Mouse (Mus musculus): Measurements from ENCODE around the gene Asb10.

The Asb10 gene

DNA sequence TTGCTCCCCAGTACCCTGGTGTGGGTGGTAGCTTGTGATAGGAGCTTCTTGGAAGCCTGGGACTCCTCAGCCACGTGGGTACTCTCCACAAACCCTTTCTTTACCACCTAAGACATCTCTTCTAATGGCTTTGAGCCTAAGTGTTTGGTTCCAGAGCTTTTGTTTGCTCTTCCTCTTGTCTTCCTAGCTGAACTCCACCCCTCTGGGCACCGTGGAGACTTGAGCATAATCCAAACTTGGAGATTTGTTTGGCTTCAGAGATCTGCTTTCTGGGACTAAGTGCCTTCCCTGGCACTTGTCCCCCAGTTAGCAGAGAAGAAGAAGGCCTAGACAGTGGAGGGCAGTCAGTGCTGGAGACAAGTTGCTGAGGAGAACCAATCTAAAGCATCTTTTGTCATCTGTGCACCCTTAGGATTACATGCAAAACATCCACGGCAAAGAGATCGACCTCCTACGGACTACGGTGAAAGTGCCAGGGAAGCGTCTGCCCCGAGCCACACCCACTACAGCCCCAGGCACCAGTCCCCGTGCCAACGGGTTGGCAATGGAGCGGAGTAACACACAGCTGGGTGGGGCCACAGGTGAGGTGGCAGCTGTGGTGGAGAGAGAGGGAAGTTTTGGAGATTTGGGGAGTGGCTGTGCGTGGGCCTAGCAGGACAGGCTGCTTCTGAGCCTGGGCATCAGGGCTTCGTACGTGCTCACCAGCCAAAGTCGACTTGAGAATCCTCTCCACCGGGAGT is 48.1 kb downstream of the Asb10 start:
- DNase-seq (ENCODE audit: low spot score in 2 of 2): no peak

DNA sequence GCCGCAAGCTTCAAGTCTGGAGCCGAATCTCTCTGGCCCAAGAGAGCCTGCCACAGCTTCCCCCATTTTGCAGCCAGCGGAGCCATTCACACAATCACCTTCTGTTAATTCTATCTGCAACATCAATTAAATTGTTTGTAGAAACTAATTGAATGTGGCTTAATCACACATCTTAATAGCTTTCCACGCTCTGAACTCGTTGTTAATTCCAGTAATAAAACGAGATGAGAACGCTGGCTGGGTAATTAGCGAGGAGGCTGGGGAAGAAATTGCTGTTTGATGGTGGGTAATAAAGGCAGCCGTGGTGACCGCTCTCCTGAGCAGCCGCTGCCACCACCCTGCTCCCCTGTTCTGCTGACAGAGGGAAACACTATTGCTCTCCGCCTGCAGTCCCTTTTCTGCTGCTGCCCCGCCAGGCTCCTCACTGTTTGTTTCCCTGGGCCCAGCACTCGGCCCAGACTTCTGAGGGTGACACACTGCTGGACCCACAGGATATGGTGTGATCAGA is 50.3 kb downstream of the Asb10 start:
- no peak for DNase-seq (ENCODE audit: low spot score in 2 of 2)

DNA sequence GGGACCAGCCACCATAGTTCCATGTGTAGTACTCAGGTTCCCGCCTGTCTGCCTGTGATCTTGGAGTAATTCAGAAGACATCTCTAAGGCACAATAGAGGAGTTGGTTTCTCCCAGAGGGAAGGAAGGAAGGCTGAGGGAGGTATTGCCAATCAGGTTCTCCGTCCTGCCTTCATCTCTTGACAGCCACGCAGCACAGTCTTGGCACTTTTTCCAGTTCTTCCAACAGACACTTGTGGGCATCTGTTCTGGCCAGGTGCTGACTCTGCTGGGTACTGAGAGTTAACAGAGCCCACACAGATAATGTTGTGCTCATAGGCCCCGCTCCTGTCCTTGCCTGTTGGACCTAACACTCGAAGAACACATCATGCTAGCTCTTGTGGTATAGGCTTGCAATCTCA is 54.0 kb downstream of the Asb10 start:
- no peak for DNase-seq (ENCODE audit: low spot score in 2 of 2)

DNA sequence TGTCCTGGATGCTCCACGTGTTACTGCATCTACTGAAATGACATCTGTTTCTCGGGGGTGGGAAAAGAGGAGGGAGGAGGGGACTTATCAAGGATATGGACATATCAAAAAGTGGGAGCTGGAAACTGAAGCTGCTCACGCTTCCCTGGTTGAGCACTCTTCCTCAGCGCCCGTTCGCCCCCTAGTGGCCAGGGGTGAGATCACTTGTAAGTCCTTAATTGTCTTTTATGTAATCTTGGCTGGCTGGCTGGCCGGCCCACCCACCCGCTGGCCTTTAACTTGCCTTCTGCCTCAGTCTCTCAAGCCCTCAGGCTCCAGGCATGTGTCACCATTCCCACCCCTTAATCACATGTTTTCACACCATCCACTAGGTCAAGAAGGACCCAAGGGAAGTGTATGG is 54.7 kb downstream of the Asb10 start:
- DNase-seq (ENCODE audit: low spot score in 2 of 2): peak; percentile 29 to 83

DNA sequence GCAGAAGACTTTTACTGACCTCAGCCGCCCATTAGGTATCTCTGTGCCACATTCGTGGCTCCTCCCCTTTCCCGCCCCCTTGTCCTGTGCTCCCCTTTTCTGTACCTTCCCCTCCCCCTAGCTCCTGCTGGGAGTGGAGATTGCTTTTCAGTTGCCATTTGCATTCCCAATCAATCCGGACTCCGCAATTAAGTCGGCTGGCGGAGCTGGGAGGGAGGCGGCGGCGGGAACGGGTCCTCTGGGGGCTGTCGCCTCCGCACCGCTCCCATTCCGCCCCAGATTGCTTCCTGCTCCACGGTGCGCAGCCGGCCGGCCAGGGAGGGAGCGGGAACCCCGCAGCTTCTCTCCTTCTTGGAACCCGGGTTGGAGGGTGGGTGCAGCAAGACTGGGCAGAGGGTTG is 55.8 kb downstream of the Asb10 start:
- DNase-seq (ENCODE audit: low spot score in 2 of 2): no peak

DNA sequence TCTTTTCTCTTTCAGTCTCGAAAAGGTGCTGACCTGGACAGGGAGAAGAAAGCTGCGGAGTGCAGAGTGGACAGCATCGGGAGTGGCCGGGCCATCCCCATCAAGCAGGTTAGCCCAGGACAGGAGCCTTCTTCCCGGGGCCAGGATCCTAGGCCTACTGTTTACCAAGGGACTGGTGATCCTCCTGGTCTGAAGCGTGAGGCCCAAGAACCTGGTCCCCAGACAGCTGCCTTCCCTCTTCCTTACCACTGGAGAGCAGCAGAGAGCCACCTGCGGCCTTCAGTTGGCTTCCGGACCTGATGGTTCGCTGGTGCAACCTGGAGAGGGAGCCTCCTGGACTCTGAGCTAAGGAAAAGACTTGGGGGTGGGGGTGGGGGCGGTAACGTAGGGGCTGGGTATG is 57.5 kb downstream of the Asb10 start:
- peak in 1 of 2 experiments; percentile 45 for DNase-seq (ENCODE audit: low spot score in 2 of 2)

All from thymus, postnatal 10 days (tissue).